8 mouse cellular contexts compared by ENCODE assay signal in genomic region chr12:69447322-69447827, GRCm38 (mm10).
A peak's percentile ranks its signal among the peaks of the same experiment; 100 is the strongest.
DNase-seq lines count a peak whose midpoint lies in the region; ATAC-seq lines count a peak whose summit lies in the region.

No protein-coding gene starts in this region.

- 0 out of 2 replicates have a peak overlapping the region, but pooled peaks have one; percentile 6 for H3K4me3 ChIP-seq in intestine, embryonic 14.5 days (ENCODE audit: low read depth, low read length)
- no peak overlapping the region for H3K4me3 ChIP-seq in midbrain, embryonic 16.5 days (ENCODE audit: low read depth, low read length)

- H3K9ac ChIP-seq in intestine, embryonic 14.5 days (ENCODE audit: low read length) = 0 out of 2 replicates have a peak overlapping the region, but pooled peaks have one; percentile 16
- no peak overlapping the region for H3K9ac ChIP-seq in midbrain, embryonic 16.5 days (ENCODE audit: low read depth, low read length)

- intact Hi-C loops in heart, postnatal 10 days (cut with DNase I) = loop anchor here (5.0 kb wide), 2 partner anchors 75 to 235 kb away; partner anchors contain the start of genes Arf6, Gm9887 and Sos2

- WGBS in intestine, embryonic 14.5 days = 33% methylated on average over 9 of the region's 9 CpGs
- 72% methylated on average over 9 of the region's 9 CpGs for WGBS in midbrain, embryonic 16.5 days

- H3K4me1 ChIP-seq in intestine, embryonic 14.5 days (replicated peaks; ENCODE audit: control insufficient read depth, insufficient read depth, low read length) = peaks cover 27% of the 10 kb centered on the region
- H3K4me1 ChIP-seq in midbrain, embryonic 16.5 days (ENCODE audit: control insufficient read depth, insufficient read depth, low read length) = peaks cover 17% of the 10 kb centered on the region

- H3K27ac ChIP-seq in intestine, embryonic 14.5 days (ENCODE audit: low read depth) = peak overlapping the region; percentile 34
- H3K27ac ChIP-seq in midbrain, embryonic 16.5 days (ENCODE audit: low read length) = peak overlapping the region; percentile 70; the same call in 1 of the 2 replicates

- peak overlapping the region; percentile 45 for H3K4me2 ChIP-seq in intestine, embryonic 14.5 days (ENCODE audit: low read length)
- H3K4me2 ChIP-seq in midbrain, embryonic 16.5 days (ENCODE audit: low read length) = peak overlapping the region; percentile 54

- no peaks in the 10 kb centered on the region for H3K9me3 ChIP-seq in intestine, embryonic 14.5 days (ENCODE audit: control insufficient read depth, low read length)
- no peaks in the 10 kb centered on the region for H3K9me3 ChIP-seq in midbrain, embryonic 16.5 days (replicated peaks; ENCODE audit: control insufficient read depth, low read length, poor library complexity, severe bottlenecking)

- no peaks in the 10 kb centered on the region for H3K36me3 ChIP-seq in intestine, embryonic 14.5 days (ENCODE audit: control insufficient read depth, insufficient read depth, low read length)
- H3K36me3 ChIP-seq in midbrain, embryonic 16.5 days (ENCODE audit: control insufficient read depth, insufficient read depth, low read length) = no peaks in the 10 kb centered on the region

- ATAC-seq in intestine, embryonic 14.5 days (replicated peaks; ENCODE audit: low FRiP score, low TSS enrichment, low read depth) = no peak
- ATAC-seq in midbrain, embryonic 16.5 days = no peak

- no peaks in the 10 kb centered on the region for H3K27me3 ChIP-seq in intestine, embryonic 14.5 days (replicated peaks; ENCODE audit: control insufficient read depth, insufficient read depth, low read length)
- H3K27me3 ChIP-seq in midbrain, embryonic 16.5 days (ENCODE audit: control insufficient read depth, insufficient read depth, low read depth, low read length) = no peaks in the 10 kb centered on the region

- peak; percentile 53 to 64 for DNase-seq in heart, adult 9 months (ENCODE audit: low spot score in 2 of 2)
- DNase-seq in heart, postnatal 10 days = no peak
- peak; percentile 23 for DNase-seq in brain, adult 2 months (ENCODE audit: low read depth, low spot score)
- DNase-seq in intestine, embryonic 14.5 days (ENCODE audit: low spot score) = no peak
- DNase-seq in cerebellum, adult 11-12 months = no peak
- DNase-seq in left cerebral cortex, adult 8-10 months (ENCODE audit: low spot score in 2 of 2) = no peak
- no peak for DNase-seq in Muller cell, postnatal 12 days (ENCODE audit: inconsistent ontology term)

Comparison
In these comparisons a context has a peak if more than half of its experiments do, and no peak if none do; other contexts are left out.
1. DNase-seq: peak in heart, adult 9 months (2 of 2) and brain, adult 2 months (single experiment); none in heart, postnatal 10 days (0 of 2), intestine, embryonic 14.5 days (single experiment), cerebellum, adult 11-12 months (single experiment), left cerebral cortex, adult 8-10 months (0 of 2) and Muller cell, postnatal 12 days (single experiment).